Mouse (Mus musculus) embryonic facial prominence, embryonic 15.5 days (tissue): ENCODE measurements around the gene Ube2cbp. TPM values are rescaled to one million over a fixed set of nuclear protein-coding genes. Genes with fewer than 3 reads are reported as not detected.

Source experiments
- ATAC-seq: fragments of 200-750 bp; cut with Nextera tagmentation; 2 replicates; pipeline ENCODE4 v1.8.0; 2017; ENCODE audit warnings: low read depth, moderate TSS enrichment; ENCODE audit not compliant: insufficient number of reproducible peaks, low FRiP score, low TSS enrichment
- H3K27ac ChIP-seq: fragments of 300-500 bp; sonication (generic); replicated peaks from 2 replicates; pipeline ENCODE4 v1.5.1; 2015; ENCODE audit warnings: mild to moderate bottlenecking, inconsistent platforms
- H3K27me3 ChIP-seq: fragments of 300-500 bp; sonication (generic); 2 replicates; pipeline ENCODE4 v1.6.1; 2015; ENCODE audit warnings: inconsistent platforms
- H3K36me3 ChIP-seq: fragments of 300-500 bp; sonication (generic); 2 replicates; pipeline ENCODE4 v1.6.1; 2015; ENCODE audit warnings: mild to moderate bottlenecking, inconsistent platforms
- H3K4me1 ChIP-seq: fragments of 300-500 bp; sonication (generic); 2 replicates; pipeline ENCODE4 v1.6.1; 2015; ENCODE audit warnings: inconsistent platforms
- H3K4me2 ChIP-seq: fragments of 300-500 bp; sonication (generic); replicated peaks from 2 replicates; pipeline ENCODE4 v1.6.1; 2015; ENCODE audit warnings: mild to moderate bottlenecking, inconsistent platforms
- H3K4me3 ChIP-seq: fragments of 300-500 bp; sonication (generic); replicated peaks from 2 replicates; pipeline ENCODE4 v1.5.1; 2015; ENCODE audit warnings: mild to moderate bottlenecking, inconsistent platforms
- H3K9ac ChIP-seq: fragments of 300-500 bp; sonication (generic); 2 replicates; pipeline ENCODE4 v1.6.1; 2015; ENCODE audit warnings: inconsistent platforms
- H3K9me3 ChIP-seq: fragments of 300-500 bp; sonication (generic); replicated peaks from 2 replicates; pipeline ENCODE4 v1.6.1; 2016; ENCODE audit warnings: inconsistent platforms
- WGBS: fragments of 180-500 bp; shearing (Covaris S2); methylation state at CpG from one replicate; pipeline ENCODE4 v1.1.7; 2015; 5-methylcytosine and 5-hydroxymethylcytosine counted together
- polyA plus RNA-seq: library from polyadenylated mRNA; unstranded; fragments of >200 nt; fragmentation: Nextera tagmentation; extraction: Ambion mirVana; gene quantifications from 2 replicates; pipeline ENCODE4 v1.2.1, GENCODE M21; 2015

The Ube2cbp gene
- polyA plus RNA-seq, result 3.8 and 5.5 TPM in 2 replicates

GRCm38 (mm10) chr9:86464151-86465105 is at the start of gene Ube2cbp:
Gene Ube2cbp (minus strand): TSS chr9:86464950.
- Histone ChIP-seq H3K27ac (peak within 1 kb of the TSS; percentile 81), H3K9ac (peak within 1 kb of the TSS; percentile 57), H3K27me3 (0 out of 2 replicates have a peak, but pooled peaks cover 3% of the 10 kb centered on the region), H3K9me3 (no peaks in the 10 kb centered on the region), H3K36me3 (no peaks in the 10 kb centered on the region), H3K4me2 (peak within 1 kb of the TSS; percentile 66), H3K4me1 (peaks cover 16% of the 10 kb centered on the region), H3K4me3 (peak within 1 kb of the TSS; percentile 78)
- peak; percentile 90 for ATAC-seq
- 2% methylated on average over 70 of the region's 70 CpGs for WGBS

GRCm38 (mm10) chr9:86514390-86514789 is 49.6 kb upstream of the Ube2cbp start:
- no peaks in the 10 kb centered on the region for H3K4me1 ChIP-seq
- no peaks in the 10 kb centered on the region for H3K27me3 ChIP-seq
- no peak overlapping the region for H3K9ac ChIP-seq
- H3K9me3 ChIP-seq, result no peaks in the 10 kb centered on the region
- no peak overlapping the region for H3K27ac ChIP-seq
- no peak overlapping the region for H3K4me2 ChIP-seq
- peaks cover 53% of the 10 kb centered on the region for H3K36me3 ChIP-seq
- no peak overlapping the region for H3K4me3 ChIP-seq
- 89% methylated on average over 3 of the region's 3 CpGs for WGBS
- ATAC-seq, result no peak

- Histone ChIP-seq H3K27ac (no peak overlapping the region), H3K9me3 (no peaks in the 10 kb centered on the region), H3K4me3 (no peak overlapping the region), H3K9ac (no peak overlapping the region), H3K36me3 (peaks cover 49% of the 10 kb centered on the region), H3K4me1 (no peaks in the 10 kb centered on the region), H3K4me2 (no peak overlapping the region), H3K27me3 (no peaks in the 10 kb centered on the region)
- no peak for ATAC-seq
- 78% methylated on average over 5 of the region's 5 CpGs for WGBS
Observed at GRCm38 (mm10) chr9:86513733-86514132, 49.0 kb upstream of the Ube2cbp start.

- Histone ChIP-seq H3K9me3 (no peaks in the 10 kb centered on the region), H3K4me1 (no peaks in the 10 kb centered on the region), H3K27ac (no peak overlapping the region), H3K27me3 (no peaks in the 10 kb centered on the region), H3K36me3 (peaks cover 24% of the 10 kb centered on the region), H3K4me2 (no peak overlapping the region), H3K9ac (no peak overlapping the region), H3K4me3 (no peak overlapping the region)
- no peak for ATAC-seq
- WGBS, result 92% methylated on average over 4 of the region's 4 CpGs
Observed at GRCm38 (mm10) chr9:86507437-86507836, 42.7 kb upstream of the Ube2cbp start.

- no peak overlapping the region for H3K27ac ChIP-seq
- H3K27me3 ChIP-seq, result no peaks in the 10 kb centered on the region
- peaks cover 18% of the 10 kb centered on the region for H3K36me3 ChIP-seq
- H3K4me2 ChIP-seq, result no peak overlapping the region
- no peaks in the 10 kb centered on the region for H3K9me3 ChIP-seq
- WGBS, result 96% methylated on average over 3 of the region's 3 CpGs
- no peak overlapping the region for H3K9ac ChIP-seq
- no peaks in the 10 kb centered on the region for H3K4me1 ChIP-seq
- H3K4me3 ChIP-seq, result no peak overlapping the region
- ATAC-seq, result no peak
Observed at GRCm38 (mm10) chr9:86499083-86499482, 34.3 kb upstream of the Ube2cbp start.

- no peaks in the 10 kb centered on the region for H3K4me1 ChIP-seq
- H3K4me3 ChIP-seq, result no peak overlapping the region
- no peaks in the 10 kb centered on the region for H3K27me3 ChIP-seq
- H3K9ac ChIP-seq, result no peak overlapping the region
- ATAC-seq, result no peak
- WGBS, result 93% methylated on average over 4 of the region's 4 CpGs
- no peak overlapping the region for H3K4me2 ChIP-seq
- no peak overlapping the region for H3K27ac ChIP-seq
- H3K36me3 ChIP-seq, result peaks cover 29% of the 10 kb centered on the region
- no peaks in the 10 kb centered on the region for H3K9me3 ChIP-seq
Observed at GRCm38 (mm10) chr9:86496261-86496660, 31.5 kb upstream of the Ube2cbp start.

GRCm38 (mm10) chr9:86491740-86492139 is 27.0 kb upstream of the Ube2cbp start:
- Histone ChIP-seq H3K27ac (no peak overlapping the region), H3K4me2 (no peak overlapping the region), H3K27me3 (no peaks in the 10 kb centered on the region), H3K9ac (no peak overlapping the region), H3K36me3 (peaks cover 30% of the 10 kb centered on the region), H3K9me3 (no peaks in the 10 kb centered on the region), H3K4me3 (no peak overlapping the region), H3K4me1 (no peaks in the 10 kb centered on the region)
- ATAC-seq, result no peak
- 93% methylated on average over 2 of the region's 2 CpGs for WGBS

- H3K4me3 ChIP-seq, result no peak overlapping the region
- ATAC-seq, result no peak
- H3K4me1 ChIP-seq, result no peaks in the 10 kb centered on the region
- no peak overlapping the region for H3K27ac ChIP-seq
- no peaks in the 10 kb centered on the region for H3K36me3 ChIP-seq
- no peak overlapping the region for H3K4me2 ChIP-seq
- no peaks in the 10 kb centered on the region for H3K27me3 ChIP-seq
- no peak overlapping the region for H3K9ac ChIP-seq
- no peaks in the 10 kb centered on the region for H3K9me3 ChIP-seq
- 86% methylated on average over 1 of the region's 1 CpGs for WGBS
Observed at GRCm38 (mm10) chr9:86482236-86482635, 17.5 kb upstream of the Ube2cbp start.

GRCm38 (mm10) chr9:86478414-86479093 is 13.8 kb upstream of the Ube2cbp start:
- ATAC-seq, result no peak
- H3K9ac ChIP-seq, result no peak overlapping the region
- no peak overlapping the region for H3K27ac ChIP-seq
- 0 out of 2 replicates have a peak, but pooled peaks cover 5% of the 10 kb centered on the region for H3K4me1 ChIP-seq
- 82% methylated on average over 5 of the region's 5 CpGs for WGBS
- H3K4me3 ChIP-seq, result no peak overlapping the region
- no peak overlapping the region for H3K4me2 ChIP-seq
- H3K36me3 ChIP-seq, result no peaks in the 10 kb centered on the region
- no peaks in the 10 kb centered on the region for H3K9me3 ChIP-seq
- H3K27me3 ChIP-seq, result no peaks in the 10 kb centered on the region

- H3K27me3 ChIP-seq, result no peaks in the 10 kb centered on the region
- no peaks in the 10 kb centered on the region for H3K9me3 ChIP-seq
- H3K36me3 ChIP-seq, result no peaks in the 10 kb centered on the region
- H3K4me2 ChIP-seq, result no peak overlapping the region
- H3K4me3 ChIP-seq, result no peak overlapping the region
- no peak for ATAC-seq
- WGBS, result 66% methylated on average over 5 of the region's 5 CpGs
- H3K4me1 ChIP-seq, result 0 out of 2 replicates have a peak, but pooled peaks cover 5% of the 10 kb centered on the region
- H3K9ac ChIP-seq, result no peak overlapping the region
- H3K27ac ChIP-seq, result no peak overlapping the region
Observed at GRCm38 (mm10) chr9:86476763-86477162, 12.0 kb upstream of the Ube2cbp start.

- WGBS, result 78% methylated on average over 4 of the region's 4 CpGs
- no peaks in the 10 kb centered on the region for H3K9me3 ChIP-seq
- no peaks in the 10 kb centered on the region for H3K36me3 ChIP-seq
- H3K4me3 ChIP-seq, result no peak overlapping the region
- H3K9ac ChIP-seq, result no peak overlapping the region
- H3K27ac ChIP-seq, result no peak overlapping the region
- ATAC-seq, result no peak
- H3K4me1 ChIP-seq, result 0 out of 2 replicates have a peak, but pooled peaks cover 5% of the 10 kb centered on the region
- H3K4me2 ChIP-seq, result no peak overlapping the region
- no peaks in the 10 kb centered on the region for H3K27me3 ChIP-seq
Observed at GRCm38 (mm10) chr9:86475956-86476355, 11.2 kb upstream of the Ube2cbp start.
